Mouse (Mus musculus): ENCODE measurements around the gene Mon2. TPM values are rescaled to one million over a fixed set of nuclear protein-coding genes. Genes with fewer than 3 reads are reported as not detected.
"Not testable (repeated sequence)": the region's sequence is repeated elsewhere in the genome, so short reads cannot be mapped to it uniquely, and the experiment has no call there.

Mon2 gene
- total RNA-seq, 1 experiment, result 38.4 TPM

DNA sequence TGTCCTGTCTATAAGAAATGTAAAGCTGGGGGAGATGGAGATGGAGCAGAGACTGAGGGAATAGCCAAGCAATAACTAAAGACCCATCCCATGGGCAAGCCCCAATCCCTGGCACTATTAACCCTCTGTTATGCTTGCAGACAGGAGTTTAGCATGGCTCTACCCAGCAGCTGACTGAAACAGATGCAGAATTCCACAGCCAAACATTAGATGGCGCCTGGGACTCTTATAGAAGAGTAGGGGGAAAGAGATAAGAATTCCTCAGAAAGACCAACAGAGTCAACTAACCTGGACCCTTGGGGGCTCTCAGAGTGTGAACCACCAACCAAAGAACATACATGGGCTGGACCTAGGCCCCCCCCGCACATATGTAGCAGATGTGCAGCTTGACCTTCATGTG is 36.4 kb downstream of the Mon2 start:
- Histone ChIP-seq H3K4me3 (ENCODE audit: insufficient read depth in 1 of 2, low read depth in 1 of 2, low read length in 2 of 2, poor library complexity in 1 of 2, severe bottlenecking in 1 of 2) (no peak overlapping the region), H3K36me3 (ENCODE audit: control insufficient read depth, insufficient read depth, low read length, poor library complexity, severe bottlenecking) (peaks cover 4% of the 10 kb centered on the region; the same call in 1 of the 2 replicates), H3K27ac (ENCODE audit: insufficient read depth, low read depth, low read length, poor library complexity, severe bottlenecking) (no peak overlapping the region), H3K9me3 (ENCODE audit: control insufficient read depth, insufficient read depth, low read depth, low read length) (no peaks in the 10 kb centered on the region), H3K4me1 (ENCODE audit: control insufficient read depth in 2 of 2, insufficient read depth in 2 of 2, low read length in 2 of 2, poor library complexity in 1 of 2) (no peaks in the 10 kb centered on the region; a peak in 1 of 4 replicates), H3K9ac (ENCODE audit: insufficient read depth, low read depth, low read length, poor library complexity, severe bottlenecking) (no peak overlapping the region)
- in situ Hi-C loops (cut with MboI; ENCODE audit: low sequenced_read_pairs in 2 of 2, unreplicated experiment in 2 of 2), result no loop called here
- no peak for TF ChIP-seq MAFK (IDR thresholded peaks at IDR 0.05; ENCODE audit: insufficient read depth, low read depth, low read length)
- no peak for TF ChIP-seq CHD2 (IDR thresholded peaks at IDR 0.05; ENCODE audit: low read depth, low read length)
- TF ChIP-seq ZNF384 (IDR thresholded peaks at IDR 0.05; ENCODE audit: low read depth, low read length), result no peak
- no peak for TF ChIP-seq ZC3H11A (IDR thresholded peaks at IDR 0.05; ENCODE audit: borderline replicate concordance, low read depth, low read length)
- TF ChIP-seq HCFC1 (IDR thresholded peaks at IDR 0.05; ENCODE audit: borderline replicate concordance, insufficient read depth, low read length), result no peak
- DNase-seq (ENCODE audit: low read depth, low spot score), result no peak

DNA sequence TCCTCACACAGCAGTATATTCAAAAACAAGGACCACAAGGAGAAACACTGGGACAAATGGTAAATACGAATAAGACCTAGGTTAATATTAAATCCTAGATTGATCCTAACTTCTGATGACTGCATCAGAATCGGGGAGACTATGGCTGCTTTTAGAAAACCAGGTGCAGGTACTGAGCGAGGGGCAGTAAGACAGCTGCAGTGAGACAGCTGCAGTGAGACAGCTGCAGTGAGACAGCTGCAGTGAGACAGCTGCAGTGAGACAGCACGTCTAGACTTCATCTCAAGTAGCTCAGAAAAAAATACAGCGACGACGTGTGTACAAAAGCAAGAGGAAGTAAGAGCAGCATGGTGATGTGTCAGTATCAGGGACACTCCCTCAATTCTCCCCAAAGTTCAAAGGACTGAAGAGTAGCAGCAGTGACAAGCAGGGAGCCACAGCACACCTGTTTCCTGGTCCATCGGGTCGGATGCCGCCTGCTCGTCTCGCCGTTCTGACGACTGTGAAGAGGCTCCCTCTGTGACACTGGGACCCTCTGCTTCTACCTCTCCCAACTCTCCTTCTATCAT is 44.1 kb downstream of the Mon2 start:
- in situ Hi-C loops (cut with MboI; ENCODE audit: low sequenced_read_pairs in 2 of 2, unreplicated experiment in 2 of 2), result no loop called here
- no peak overlapping the region for H3K9ac ChIP-seq (ENCODE audit: insufficient read depth, low read depth, low read length, poor library complexity, severe bottlenecking)
- H3K4me3 ChIP-seq (ENCODE audit: insufficient read depth in 1 of 2, low read depth in 1 of 2, low read length in 2 of 2, poor library complexity in 1 of 2, severe bottlenecking in 1 of 2), result no peak overlapping the region
- TF ChIP-seq CHD2 (IDR thresholded peaks at IDR 0.05; ENCODE audit: low read depth, low read length) (no peak), HCFC1 (IDR thresholded peaks at IDR 0.05; ENCODE audit: borderline replicate concordance, insufficient read depth, low read length) (no peak)
- no peaks in the 10 kb centered on the region for H3K4me1 ChIP-seq (ENCODE audit: control insufficient read depth in 2 of 2, insufficient read depth in 2 of 2, low read length in 2 of 2, poor library complexity in 1 of 2)
- H3K27ac ChIP-seq (ENCODE audit: insufficient read depth, low read depth, low read length, poor library complexity, severe bottlenecking), result no peak overlapping the region
- DNase-seq (ENCODE audit: low read depth, low spot score), result no peak
- H3K36me3 ChIP-seq (ENCODE audit: control insufficient read depth, insufficient read depth, low read length, poor library complexity, severe bottlenecking), result peaks cover 31% of the 10 kb centered on the region
- no peaks in the 10 kb centered on the region for H3K9me3 ChIP-seq (ENCODE audit: control insufficient read depth, insufficient read depth, low read depth, low read length)

DNA sequence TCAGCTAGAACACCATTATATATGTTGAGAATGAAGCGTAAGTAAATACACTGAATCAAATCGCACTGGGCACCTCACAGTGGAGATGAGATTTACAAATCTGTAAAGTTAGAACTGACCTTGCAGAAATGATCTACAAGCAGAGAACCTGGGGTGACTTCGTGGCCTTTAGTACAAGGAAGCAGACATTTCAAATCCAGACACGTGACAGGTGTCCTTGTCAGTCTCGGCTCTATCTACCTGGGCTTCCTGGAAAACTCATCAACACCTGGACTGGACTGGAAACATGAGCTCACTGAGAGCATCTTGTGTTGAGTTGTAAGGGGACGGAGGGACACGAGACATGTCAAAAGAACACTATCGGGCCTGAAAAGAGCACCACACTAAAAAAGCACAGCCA is 44.9 kb downstream of the Mon2 start:
- no peak overlapping the region for H3K27ac ChIP-seq (ENCODE audit: insufficient read depth, low read depth, low read length, poor library complexity, severe bottlenecking)
- in situ Hi-C loops (cut with MboI; ENCODE audit: low sequenced_read_pairs in 2 of 2, unreplicated experiment in 2 of 2), result no loop called here
- DNase-seq (ENCODE audit: low read depth, low spot score), result no peak
- no peak overlapping the region for H3K4me3 ChIP-seq (ENCODE audit: insufficient read depth in 1 of 2, low read depth in 1 of 2, low read length in 2 of 2, poor library complexity in 1 of 2, severe bottlenecking in 1 of 2)
- H3K36me3 ChIP-seq (ENCODE audit: control insufficient read depth, insufficient read depth, low read length, poor library complexity, severe bottlenecking), result peaks cover 32% of the 10 kb centered on the region
- H3K9me3 ChIP-seq (ENCODE audit: control insufficient read depth, insufficient read depth, low read depth, low read length), result no peaks in the 10 kb centered on the region
- TF ChIP-seq ZC3H11A (IDR thresholded peaks at IDR 0.05; ENCODE audit: borderline replicate concordance, low read depth, low read length) (no peak), CHD2 (IDR thresholded peaks at IDR 0.05; ENCODE audit: low read depth, low read length) (no peak), ZNF384 (IDR thresholded peaks at IDR 0.05; ENCODE audit: low read depth, low read length) (no peak), MAFK (IDR thresholded peaks at IDR 0.05; ENCODE audit: insufficient read depth, low read depth, low read length) (no peak)
- no peak overlapping the region for H3K9ac ChIP-seq (ENCODE audit: insufficient read depth, low read depth, low read length, poor library complexity, severe bottlenecking)
- H3K4me1 ChIP-seq (ENCODE audit: control insufficient read depth in 2 of 2, insufficient read depth in 2 of 2, low read length in 2 of 2, poor library complexity in 1 of 2), result no peaks in the 10 kb centered on the region

DNA sequence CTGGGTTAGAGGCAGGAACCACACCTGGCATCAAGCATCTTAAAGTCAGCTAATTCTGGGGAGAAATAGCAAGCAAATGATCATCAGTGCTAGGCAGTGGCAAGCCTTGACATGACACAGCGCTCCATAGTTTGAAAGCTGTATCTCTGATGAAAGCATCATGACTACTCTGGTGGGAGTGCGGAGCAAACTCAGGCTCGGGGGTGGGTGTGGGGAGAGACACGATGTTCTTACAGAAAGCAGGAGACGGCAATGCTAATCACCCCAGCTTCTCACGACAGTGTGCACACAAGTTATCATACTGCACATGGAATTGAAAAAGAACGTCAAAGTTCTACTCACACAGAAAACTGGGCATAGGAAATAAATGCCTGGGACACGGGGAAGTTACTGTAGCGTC is 45.7 kb downstream of the Mon2 start:
- Histone ChIP-seq H3K9me3 (ENCODE audit: control insufficient read depth, insufficient read depth, low read depth, low read length) (no peaks in the 10 kb centered on the region), H3K27ac (ENCODE audit: insufficient read depth, low read depth, low read length, poor library complexity, severe bottlenecking) (no peak overlapping the region), H3K4me1 (ENCODE audit: control insufficient read depth in 2 of 2, insufficient read depth in 2 of 2, low read length in 2 of 2, poor library complexity in 1 of 2) (no peaks in the 10 kb centered on the region), H3K4me3 (ENCODE audit: insufficient read depth in 1 of 2, low read depth in 1 of 2, low read length in 2 of 2, poor library complexity in 1 of 2, severe bottlenecking in 1 of 2) (no peak overlapping the region), H3K36me3 (ENCODE audit: control insufficient read depth, insufficient read depth, low read length, poor library complexity, severe bottlenecking) (peaks cover 30% of the 10 kb centered on the region), H3K9ac (ENCODE audit: insufficient read depth, low read depth, low read length, poor library complexity, severe bottlenecking) (no peak overlapping the region)
- DNase-seq (ENCODE audit: low read depth, low spot score), result no peak
- in situ Hi-C loops (cut with MboI; ENCODE audit: low sequenced_read_pairs in 2 of 2, unreplicated experiment in 2 of 2), result no loop called here
- TF ChIP-seq ZC3H11A (IDR thresholded peaks at IDR 0.05; ENCODE audit: borderline replicate concordance, low read depth, low read length), result no peak
- TF ChIP-seq MAFK (IDR thresholded peaks at IDR 0.05; ENCODE audit: insufficient read depth, low read depth, low read length), result no peak
- TF ChIP-seq ZNF384 (IDR thresholded peaks at IDR 0.05; ENCODE audit: low read depth, low read length), result no peak
- TF ChIP-seq CHD2 (IDR thresholded peaks at IDR 0.05; ENCODE audit: low read depth, low read length), result no peak
- no peak for TF ChIP-seq HCFC1 (IDR thresholded peaks at IDR 0.05; ENCODE audit: borderline replicate concordance, insufficient read depth, low read length)

DNA sequence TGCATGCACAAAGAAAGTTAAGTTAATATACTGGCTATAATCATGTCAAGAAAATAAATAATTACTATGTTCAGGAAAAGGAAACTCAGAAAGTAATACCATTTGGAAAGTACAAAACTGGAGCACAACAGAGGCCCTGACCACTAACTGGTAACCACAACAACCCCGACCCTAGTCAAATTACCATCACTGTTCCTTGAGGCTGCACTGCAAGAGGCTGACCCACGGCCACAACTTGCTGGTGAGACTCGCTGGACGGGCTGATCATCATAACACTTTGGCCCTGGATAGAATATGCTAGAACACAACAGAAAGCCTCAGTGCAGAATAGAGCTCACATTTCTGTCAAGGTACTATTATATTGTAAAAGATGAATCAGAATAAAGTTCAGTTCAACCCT is 47.4 kb downstream of the Mon2 start:
- Histone ChIP-seq H3K9ac (ENCODE audit: insufficient read depth, low read depth, low read length, poor library complexity, severe bottlenecking) (no peak overlapping the region), H3K9me3 (ENCODE audit: control insufficient read depth, insufficient read depth, low read depth, low read length) (no peaks in the 10 kb centered on the region), H3K4me1 (ENCODE audit: control insufficient read depth in 2 of 2, insufficient read depth in 2 of 2, low read length in 2 of 2, poor library complexity in 1 of 2) (no peaks in the 10 kb centered on the region), H3K27ac (ENCODE audit: insufficient read depth, low read depth, low read length, poor library complexity, severe bottlenecking) (no peak overlapping the region), H3K36me3 (ENCODE audit: control insufficient read depth, insufficient read depth, low read length, poor library complexity, severe bottlenecking) (peaks cover 28% of the 10 kb centered on the region), H3K4me3 (ENCODE audit: insufficient read depth in 1 of 2, low read depth in 1 of 2, low read length in 2 of 2, poor library complexity in 1 of 2, severe bottlenecking in 1 of 2) (no peak overlapping the region)
- TF ChIP-seq ZC3H11A (IDR thresholded peaks at IDR 0.05; ENCODE audit: borderline replicate concordance, low read depth, low read length) (no peak), MAFK (IDR thresholded peaks at IDR 0.05; ENCODE audit: insufficient read depth, low read depth, low read length) (no peak), CHD2 (IDR thresholded peaks at IDR 0.05; ENCODE audit: low read depth, low read length) (no peak), HCFC1 (IDR thresholded peaks at IDR 0.05; ENCODE audit: borderline replicate concordance, insufficient read depth, low read length) (no peak), ZNF384 (IDR thresholded peaks at IDR 0.05; ENCODE audit: low read depth, low read length) (no peak)
- no peak for DNase-seq (ENCODE audit: low read depth, low spot score)
- in situ Hi-C loops (cut with MboI; ENCODE audit: low sequenced_read_pairs in 2 of 2, unreplicated experiment in 2 of 2), result no loop called here

DNA sequence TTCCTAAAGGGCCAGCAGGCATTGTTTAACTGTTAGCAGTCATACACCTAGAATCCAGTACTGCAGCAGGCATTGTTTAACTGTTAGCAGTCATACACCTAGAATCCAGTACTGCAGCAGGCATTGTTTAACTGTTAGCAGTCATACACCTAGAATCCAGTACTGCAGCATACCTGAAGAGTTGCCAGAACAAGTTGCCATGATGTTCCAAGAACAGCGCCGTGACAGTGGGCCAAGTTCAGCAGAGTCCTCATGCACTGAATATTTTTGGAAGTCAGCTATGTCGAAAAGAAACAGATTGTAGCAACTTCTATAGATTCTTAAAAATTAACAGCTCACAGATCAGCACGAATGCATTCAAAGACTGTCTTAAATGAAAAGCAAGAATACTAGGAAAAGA is 49.6 kb downstream of the Mon2 start:
- H3K9me3 ChIP-seq (ENCODE audit: control insufficient read depth, insufficient read depth, low read depth, low read length); in situ Hi-C loops (cut with MboI; ENCODE audit: low sequenced_read_pairs in 2 of 2, unreplicated experiment in 2 of 2); H3K27ac ChIP-seq (ENCODE audit: insufficient read depth, low read depth, low read length, poor library complexity, severe bottlenecking); DNase-seq (ENCODE audit: low read depth, low spot score); H3K4me1 ChIP-seq (ENCODE audit: control insufficient read depth in 2 of 2, insufficient read depth in 2 of 2, low read length in 2 of 2, poor library complexity in 1 of 2); H3K9ac ChIP-seq (ENCODE audit: insufficient read depth, low read depth, low read length, poor library complexity, severe bottlenecking); H3K4me3 ChIP-seq (ENCODE audit: insufficient read depth in 1 of 2, low read depth in 1 of 2, low read length in 2 of 2, poor library complexity in 1 of 2, severe bottlenecking in 1 of 2): not testable (repeated sequence)
- peaks cover 27% of the 10 kb centered on the region for H3K36me3 ChIP-seq (ENCODE audit: control insufficient read depth, insufficient read depth, low read length, poor library complexity, severe bottlenecking)

Data from ES-E14 (cell line).